Mouse (Mus musculus) C2C12 (cell line): ENCODE results near the gene Rasgrp3. TPM values are rescaled to one million over a fixed set of nuclear protein-coding genes. Genes with fewer than 3 reads are reported as not detected.

ENCODE experiments used
- H3K27me3 ChIP-seq: one replicate; pipeline ENCODE4 v1.6.1; 2011; ENCODE audit not compliant: control insufficient read depth, insufficient read depth, insufficient read length
- H3K36me3 ChIP-seq: one replicate; pipeline ENCODE4 v1.6.1; 2011; ENCODE audit not compliant: control insufficient read depth, insufficient read depth
- H3K4me3 ChIP-seq: one replicate; pipeline ENCODE4 v1.5.1; 2011; ENCODE audit warnings: mild to moderate bottlenecking, control low read depth; ENCODE audit not compliant: poor library complexity, insufficient read depth, severe bottlenecking
- H3K79me2 ChIP-seq: one replicate; pipeline ENCODE4 v1.6.1; 2011; ENCODE audit not compliant: control insufficient read depth, insufficient read depth
- H3K79me3 ChIP-seq: one replicate; pipeline ENCODE4 v1.6.1; 2011; ENCODE audit warnings: low read depth, control low read depth
- H3ac ChIP-seq: one replicate; pipeline ENCODE3; 2011; ENCODE audit warnings: low read depth; ENCODE audit not compliant: control insufficient read depth, insufficient read length
- CEBPB ChIP-seq: IDR thresholded peaks from one replicate; pipeline ENCODE4 v1.6.1; 2011; ENCODE audit warnings: low read depth, mild to moderate bottlenecking, control low read depth, moderate library complexity
- CTCF ChIP-seq: IDR thresholded peaks from one replicate; pipeline ENCODE4 v1.5.1; 2011; ENCODE audit not compliant: control insufficient read depth, insufficient read depth, insufficient read length
- FOSL1 ChIP-seq: IDR thresholded peaks from one replicate; pipeline ENCODE4 v1.8.0; 2011; ENCODE audit warnings: mild to moderate bottlenecking, low read length; ENCODE audit not compliant: poor library complexity, insufficient read depth, severe bottlenecking
- MAX ChIP-seq: IDR thresholded peaks from one replicate; pipeline ENCODE4 v1.6.1; 2011; ENCODE audit warnings: mild to moderate bottlenecking, control low read depth
- MYOD1 ChIP-seq: IDR thresholded peaks from one replicate; pipeline ENCODE4 v1.6.1; 2011; ENCODE audit warnings: low read depth; ENCODE audit not compliant: control insufficient read depth, insufficient read length
- MYOG ChIP-seq: IDR thresholded peaks from one replicate; pipeline ENCODE4 v1.6.1; 2011; ENCODE audit not compliant: control insufficient read depth, insufficient read length; ENCODE audit errors: extremely low read depth
- USF1 ChIP-seq: IDR thresholded peaks from one replicate; pipeline ENCODE4 v1.6.1; 2011; ENCODE audit warnings: low read depth, mild to moderate bottlenecking, control low read depth, moderate library complexity
- polyA plus RNA-seq: library from polyadenylated mRNA; unstranded; fragments of >200 nt; fragmentation: generic; extraction: Trizol; gene quantifications from one replicate; pipeline ENCODE4 v1.2.1, GENCODE M21; 2012; ENCODE audit warnings: missing spikeins

Rasgrp3 gene
- polyA plus RNA-seq, 1 experiment = 0.05 TPM

GRCm38 (mm10) chr17:75557031-75557430 lies 121.3 kb downstream of the Rasgrp3 start:
- Histone ChIP-seq H3K79me2 (no peaks in the 10 kb centered on the region), H3K4me3 (no peak overlapping the region), H3K27me3 (no peaks in the 10 kb centered on the region), H3K36me3 (no peaks in the 10 kb centered on the region), H3ac (no peak overlapping the region), H3K79me3 (no peaks in the 10 kb centered on the region)
- TF ChIP-seq CEBPB (no peak), MYOG (no peak), MAX (no peak), CTCF (no peak), FOSL1 (no peak), USF1 (no peak), MYOD1 (no peak)

GRCm38 (mm10) chr17:75558041-75558440 lies 122.3 kb downstream of the Rasgrp3 start:
- Histone ChIP-seq H3K36me3 (no peaks in the 10 kb centered on the region), H3K79me2 (no peaks in the 10 kb centered on the region), H3K27me3 (no peaks in the 10 kb centered on the region), H3K79me3 (no peaks in the 10 kb centered on the region), H3ac (no peak overlapping the region), H3K4me3 (no peak overlapping the region)
- TF ChIP-seq USF1 (no peak), FOSL1 (no peak), CTCF (no peak), MYOG (no peak), MAX (no peak)

- no peaks in the 10 kb centered on the region for H3K79me3 ChIP-seq
- H3K36me3 ChIP-seq = no peaks in the 10 kb centered on the region
- TF ChIP-seq MAX (no peak), MYOG (no peak), CTCF (no peak), CEBPB (no peak), USF1 (no peak), FOSL1 (no peak), MYOD1 (no peak)
- H3K27me3 ChIP-seq = no peaks in the 10 kb centered on the region
- H3ac ChIP-seq = no peak overlapping the region
- H3K79me2 ChIP-seq = no peaks in the 10 kb centered on the region
- no peak overlapping the region for H3K4me3 ChIP-seq
Measured at GRCm38 (mm10) chr17:75575608-75576007, 139.9 kb downstream of the Rasgrp3 start.

Other genes starting within 250 kb of the Rasgrp3 start
- 30.1 TPM for gene Fam98a, start 116.0 kb downstream of the Rasgrp3 start, polyA plus RNA-seq